Mouse (Mus musculus) cerebellum, adult 2 months (tissue): ENCODE results near the gene Gm48551. TPM values are rescaled to one million over a fixed set of nuclear protein-coding genes. Genes with fewer than 3 reads are reported as not detected.

Experiments
- DNase-seq, 2 experiments: peaks; one replicate each; pipeline ENCODE4 v3.0.0; 2021
- H3K27ac ChIP-seq: fragments of 200-500 bp; 2 replicates; pipeline ENCODE4 v1.5.1; 2012; ENCODE audit warnings: low read length, control low read depth, inconsistent platforms; ENCODE audit not compliant: insufficient read depth
- H3K27me3 ChIP-seq: fragments of 200-500 bp; 2 replicates; pipeline ENCODE4 v1.6.1; 2012; ENCODE audit warnings: inconsistent platforms, mild to moderate bottlenecking, low read length, moderate library complexity; ENCODE audit not compliant: control insufficient read depth, insufficient read depth
- H3K4me1 ChIP-seq: fragments of 200-500 bp; 2 replicates; pipeline ENCODE4 v1.6.1; 2011; ENCODE audit warnings: low read length; ENCODE audit not compliant: control insufficient read depth, insufficient read depth
- H3K4me3 ChIP-seq: fragments of 200-500 bp; replicated peaks from 2 replicates; pipeline ENCODE3; 2011; ENCODE audit warnings: mild to moderate bottlenecking, low read depth, low read length, control low read depth; ENCODE audit not compliant: insufficient read depth
- CTCF ChIP-seq: fragments of 200-500 bp; IDR thresholded peaks from 2 replicates; pipeline ENCODE4 v1.5.1; 2011; ENCODE audit warnings: low read depth, mild to moderate bottlenecking, control low read depth, low read length, moderate library complexity, borderline replicate concordance; ENCODE audit not compliant: insufficient read depth
- POLR2A ChIP-seq: fragments of 200-500 bp; IDR thresholded peaks from 2 replicates; pipeline ENCODE4 v1.6.1; 2011; ENCODE audit warnings: low read length, control low read depth, borderline replicate concordance; ENCODE audit not compliant: insufficient read depth
- WGBS: fragments of 180-500 bp; shearing (Covaris S2); methylation state at CpG from one replicate; pipeline ENCODE4 v1.1.7; 2018; 5-methylcytosine and 5-hydroxymethylcytosine counted together
- polyA plus RNA-seq: library from polyadenylated mRNA; depleted of rRNA; stranded (reverse); fragments of >200 nt; gene quantifications from 2 replicates; pipeline ENCODE4 v1.2.3, GENCODE M21; 2012

Gene Gm48551
- polyA plus RNA-seq, 1 experiment = 10.8 TPM

DNA sequence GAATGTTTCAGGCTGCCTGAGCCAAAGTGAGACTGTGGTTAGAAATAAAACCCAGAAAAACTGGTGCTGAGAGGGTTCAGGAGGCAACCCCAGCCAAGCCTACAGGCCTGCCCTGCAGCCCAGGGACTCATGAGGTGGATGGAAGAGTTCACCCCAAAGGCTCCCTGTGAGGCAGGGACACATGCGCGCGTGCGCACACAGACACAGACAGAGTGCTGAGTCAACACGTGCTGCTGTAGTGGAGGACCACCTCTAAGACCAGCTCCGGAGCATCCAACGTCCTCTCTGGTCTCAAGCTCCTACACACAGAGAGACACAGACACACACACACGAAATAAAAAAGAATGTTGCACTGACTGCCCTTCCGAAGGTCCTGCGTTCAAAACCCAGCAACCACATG, 8.9 kb upstream of the Gm48551 start:
- Histone ChIP-seq H3K27ac (no peak overlapping the region), H3K27me3 (no peaks in the 10 kb centered on the region), H3K4me3 (no peak overlapping the region), H3K4me1 (peaks cover 18% of the 10 kb centered on the region)
- WGBS = 86% methylated on average over 10 of the region's 10 CpGs
- no peak for DNase-seq
- TF ChIP-seq POLR2A = no peak
- TF ChIP-seq CTCF = no peak

DNA sequence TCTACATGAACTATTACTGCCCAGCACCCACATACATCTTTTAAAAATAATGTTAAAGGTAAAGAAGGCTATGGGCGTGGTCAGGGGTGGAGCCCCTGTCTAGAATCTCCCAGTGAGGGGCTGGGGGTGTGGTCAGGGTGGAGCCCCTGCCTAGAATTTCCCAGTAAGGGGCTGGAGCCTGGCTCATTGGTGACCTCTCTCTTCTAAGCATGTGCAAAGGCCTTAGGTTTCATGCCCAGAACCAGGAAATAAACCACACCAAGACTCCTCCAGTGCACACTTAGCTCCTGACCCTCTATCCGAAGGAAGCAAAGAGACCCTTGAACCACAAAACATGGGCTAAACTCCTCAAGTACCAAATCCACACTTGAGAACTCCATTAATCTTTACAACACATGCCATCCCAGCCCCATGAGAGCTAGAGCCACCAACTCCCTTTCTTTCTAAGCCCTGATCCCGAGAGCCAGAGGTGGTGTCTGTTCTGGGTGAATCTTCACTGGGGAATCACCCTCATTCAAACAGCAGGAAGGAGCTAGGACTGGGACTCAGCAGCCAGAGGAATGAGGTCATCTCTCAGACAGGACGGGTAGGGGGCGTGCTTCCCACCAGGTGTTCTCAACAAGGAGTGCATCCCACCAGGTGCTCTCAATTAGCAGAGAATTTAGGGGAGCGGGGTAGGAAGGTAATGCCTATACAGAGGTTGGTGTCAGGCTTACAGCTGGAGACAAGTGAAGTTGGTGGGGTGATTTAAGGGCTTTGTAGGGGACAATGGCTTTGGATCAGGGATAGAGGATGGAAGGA, 7.5 kb upstream of the Gm48551 start:
- Histone ChIP-seq H3K27ac (no peak overlapping the region), H3K27me3 (no peaks in the 10 kb centered on the region), H3K4me3 (peak overlapping the region; percentile 87), H3K4me1 (peaks cover 18% of the 10 kb centered on the region)
- TF ChIP-seq CTCF (no peak), POLR2A (no peak)
- DNase-seq = no peak
- 41% methylated on average over 6 of the region's 6 CpGs for WGBS

DNA sequence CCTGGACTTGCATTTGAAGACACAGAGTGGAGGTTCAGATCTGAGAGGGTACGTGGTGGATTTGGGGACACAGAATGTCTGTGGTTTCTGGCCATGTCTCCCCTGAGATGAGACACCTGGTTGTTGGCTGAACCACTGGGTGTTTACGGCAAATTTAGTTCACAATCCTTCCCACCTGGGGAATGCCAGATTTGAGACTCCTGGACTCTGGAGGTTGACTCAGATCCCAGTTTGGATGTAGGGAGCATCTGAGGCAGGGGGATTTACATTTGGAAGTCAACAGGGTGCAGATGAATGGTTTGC, 7.0 kb upstream of the Gm48551 start:
- Histone ChIP-seq H3K27ac (no peak overlapping the region), H3K4me1 (peaks cover 17% of the 10 kb centered on the region), H3K27me3 (no peaks in the 10 kb centered on the region), H3K4me3 (peak overlapping the region; percentile 87)
- TF ChIP-seq POLR2A (no peak), CTCF (no peak)
- no peak for DNase-seq
- 14% methylated on average over 2 of the region's 2 CpGs for WGBS

DNA sequence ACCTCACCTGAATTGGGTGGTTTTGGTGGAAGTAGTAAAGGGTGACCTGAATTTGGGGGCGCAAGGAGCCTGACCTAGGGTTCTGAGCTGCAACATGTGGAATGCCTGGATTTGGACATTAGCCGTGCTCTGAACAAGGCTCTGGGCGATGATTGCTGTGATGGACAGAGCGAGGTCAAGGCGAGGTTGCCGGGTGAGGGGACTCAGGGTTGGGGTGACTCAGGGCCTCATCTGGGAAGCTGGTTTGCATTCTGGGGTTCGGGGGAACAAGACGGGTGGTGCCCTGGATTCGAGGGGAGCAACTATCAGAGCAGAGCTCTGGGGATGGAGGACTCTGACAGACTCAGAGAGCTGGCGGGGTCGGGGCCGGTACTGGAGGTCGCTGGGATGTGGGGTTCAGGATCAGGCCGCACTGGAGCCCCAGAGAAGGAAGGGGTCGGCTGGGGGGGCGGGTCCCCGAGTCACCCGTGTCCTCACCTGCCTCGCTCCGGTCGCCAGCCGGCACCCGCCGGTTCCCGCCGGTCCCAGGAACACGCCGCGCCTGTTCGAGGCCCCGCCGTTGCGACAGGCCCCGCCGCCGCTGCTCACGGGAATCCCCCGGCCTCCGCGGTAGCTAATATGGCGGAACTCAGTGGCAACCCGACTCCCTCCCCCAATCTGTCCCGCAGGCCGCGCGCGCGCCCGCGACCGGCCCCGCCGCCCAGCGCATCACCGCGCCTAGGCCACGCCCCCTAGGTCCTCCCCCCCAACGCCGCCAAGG, 6.3 kb upstream of the Gm48551 start, which contains the start of gene Fzr1:
Gene Fzr1 (minus strand): TSS at position 724 of the 760 bp plus-strand sequence.
- TF ChIP-seq POLR2A (peak; percentile 58), CTCF (no peak)
- peaks cover 10% of the 10 kb centered on the region for H3K4me1 ChIP-seq
- no peaks in the 10 kb centered on the region for H3K27me3 ChIP-seq
- peak in 1 of 2 experiments; percentile 47 for DNase-seq
- H3K27ac ChIP-seq = no peak within 1 kb of the TSS; the same call in 1 of the 2 replicates
- WGBS = under 1% methylated on average over 58 of the region's 59 CpGs
- H3K4me3 ChIP-seq = peak within 1 kb of the TSS; percentile 87

GRCm38 (mm10) chr10:81378553-81379182, 5.6 kb upstream of the Gm48551 start:
- Histone ChIP-seq H3K4me1 (peaks cover 4% of the 10 kb centered on the region; the same call in 1 of the 2 replicates), H3K27ac (no peak overlapping the region), H3K4me3 (peak overlapping the region; percentile 58), H3K27me3 (no peaks in the 10 kb centered on the region)
- peak; percentile 100 for DNase-seq
- 1% methylated on average over 46 of the region's 46 CpGs for WGBS
- TF ChIP-seq CTCF (no peak), POLR2A (no peak)

DNA sequence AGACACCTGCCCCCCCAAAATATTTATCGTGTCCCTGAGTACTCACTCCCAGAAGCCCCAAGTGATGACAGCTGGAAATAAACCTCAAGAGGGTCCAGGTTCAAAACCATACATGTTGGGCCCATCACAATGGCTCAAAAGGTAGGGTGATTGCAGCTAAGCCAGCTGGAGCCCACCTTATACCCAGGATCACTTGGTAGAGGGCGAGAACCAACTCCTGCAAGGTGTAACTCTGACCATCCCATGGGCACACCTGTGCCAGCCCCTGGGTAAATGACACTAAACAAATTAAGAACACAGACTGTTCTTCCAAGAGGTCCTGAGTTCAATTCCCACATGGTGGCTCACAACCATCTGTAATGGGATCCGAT, 5.1 kb upstream of the Gm48551 start:
- Histone ChIP-seq H3K27ac (no peak overlapping the region), H3K4me1 (peaks cover 4% of the 10 kb centered on the region; the same call in 1 of the 2 replicates), H3K27me3 (no peaks in the 10 kb centered on the region), H3K4me3 (no peak overlapping the region)
- no peak for DNase-seq
- 60% methylated on average over 3 of the region's 3 CpGs for WGBS
- TF ChIP-seq POLR2A (no peak), CTCF (no peak)

GRCm38 (mm10) chr10:81379809-81380378, 4.4 kb upstream of the Gm48551 start:
- WGBS = 63% methylated on average over 6 of the region's 6 CpGs
- Histone ChIP-seq H3K27me3 (no peaks in the 10 kb centered on the region), H3K4me1 (peaks cover 4% of the 10 kb centered on the region; the same call in 1 of the 2 replicates), H3K27ac (no peak overlapping the region), H3K4me3 (no peak overlapping the region)
- TF ChIP-seq CTCF (no peak), POLR2A (no peak)
- DNase-seq = no peak
